Mouse (Mus musculus) thymus, adult 2 months (tissue): ENCODE data around the gene Nkx2-4.

Source experiments
- CTCF ChIP-seq: fragments of 200-500 bp; IDR thresholded peaks from 2 replicates; pipeline ENCODE4 v1.5.1; 2012; ENCODE audit warnings: mild to moderate bottlenecking, control low read depth, low read length, moderate library complexity, borderline replicate concordance; ENCODE audit not compliant: control insufficient read depth, poor library complexity, insufficient read depth; ENCODE audit errors: extremely low read depth
- POLR2A ChIP-seq: fragments of 200-500 bp; IDR thresholded peaks from 2 replicates; pipeline ENCODE4 v1.6.1; 2012; ENCODE audit warnings: mild to moderate bottlenecking, low read length, control low read depth, moderate library complexity; ENCODE audit not compliant: control insufficient read depth, poor library complexity, insufficient read depth; ENCODE audit errors: extremely low read depth

GRCm38 (mm10) chr2:147082391-147082790, 2.9 kb downstream of the Nkx2-4 start:
- TF ChIP-seq POLR2A (no peak), CTCF (no peak)
